Mouse (Mus musculus) leukemia stem cell, adult 10-12 weeks (primary cell): ENCODE measurements around the gene Taf8. TPM values are rescaled to one million over a fixed set of nuclear protein-coding genes. Genes with fewer than 3 reads are reported as not detected.

Source experiments
- polyA plus RNA-seq: library from polyadenylated mRNA; stranded (reverse); fragments of >175 nt; gene quantifications from 2 replicates; pipeline ENCODE4 v1.2.3, GENCODE M21; 2012; ENCODE audit warnings: low replicate concordance

Gene Taf8
- 28.5 and 31.0 TPM in 2 replicates for polyA plus RNA-seq

GRCm38 (mm10) chr17:47501946-47502706 is at the start of gene Taf8:
Gene Taf8, minus strand, starts transcription at chr17:47502292.

GRCm38 (mm10) chr17:47504941-47505346 is 2.9 kb upstream of the Taf8 start, which contains the start of gene Ccnd3:
Gene Ccnd3, plus strand, starts transcription at chr17:47505051.

GRCm38 (mm10) chr17:47436907-47437547 is 65.1 kb downstream of the Taf8 start, which contains the start of gene 1700001C19Rik:
Gene 1700001C19Rik, minus strand, starts transcription at chr17:47437376.

GRCm38 (mm10) chr17:47436156-47436906 is 65.8 kb downstream of the Taf8 start, which contains the start of gene AI661453:
Gene AI661453, plus strand, starts transcription at chr17:47436615.

Other genes starting within 250 kb of the Taf8 start
- gene Mrps10, start 133.4 kb downstream of the Taf8 start, polyA plus RNA-seq, result 10.9 and 19.5 TPM in 2 replicates
- gene Guca1b, start 116.9 kb downstream of the Taf8 start, polyA plus RNA-seq, result not detected in 2 replicates
- gene Guca1a, start 101.7 kb downstream of the Taf8 start, polyA plus RNA-seq, result 0.92 and 2.2 TPM in 2 replicates
- gene AI661453, start 65.7 kb downstream of the Taf8 start, polyA plus RNA-seq, result 0.10 and 0.21 TPM in 2 replicates
- 0.21 TPM in 1 of 2 replicates, not detected in the other for gene 1700001C19Rik, start 64.9 kb downstream of the Taf8 start, polyA plus RNA-seq
- gene Ccnd3, start 2.8 kb upstream of the Taf8 start, polyA plus RNA-seq, result 391 and 612 TPM in 2 replicates
- 43.6 and 59.9 TPM in 2 replicates for gene Bysl, start 109.2 kb upstream of the Taf8 start, polyA plus RNA-seq
- 1.4 and 7.2 TPM in 2 replicates for gene Med20, start 109.3 kb upstream of the Taf8 start, polyA plus RNA-seq
- 0.14 TPM in 1 of 2 replicates, not detected in the other for gene Gm20517, start 109.3 kb upstream of the Taf8 start, polyA plus RNA-seq
- gene Usp49, start 128.4 kb upstream of the Taf8 start, polyA plus RNA-seq, result 27.1 and 34.3 TPM in 2 replicates
- gene Tomm6, start 186.1 kb upstream of the Taf8 start, polyA plus RNA-seq, result 55.9 and 90.9 TPM in 2 replicates
- 2.4 and 5.0 TPM in 2 replicates for gene Frs3, start 186.7 kb upstream of the Taf8 start, polyA plus RNA-seq
- 0.21 TPM in 1 of 2 replicates, not detected in the other for gene Gm21981, start 192.2 kb upstream of the Taf8 start, polyA plus RNA-seq
- 0.97 and 1.7 TPM in 2 replicates for gene Prickle4, start 192.4 kb upstream of the Taf8 start, polyA plus RNA-seq
- gene Pgc, start 224.6 kb upstream of the Taf8 start, polyA plus RNA-seq, result not detected in 2 replicates
- 90.8 and 139 TPM in 2 replicates for gene Tfeb, start 234.7 kb upstream of the Taf8 start, polyA plus RNA-seq